Mouse (Mus musculus) adrenal gland, postnatal 4 days (tissue): Measurements from ENCODE around the gene Olfr992. TPM values are rescaled to one million over a fixed set of nuclear protein-coding genes. Genes with fewer than 3 reads are reported as not detected.
"Not testable (repeated sequence)": the region's sequence is repeated elsewhere in the genome, so short reads cannot be mapped to it uniquely, and the experiment has no call there.

Experiments
- DNase-seq, 2 experiments: peaks; one replicate each; pipeline ENCODE4 v3.0.0; 2021 to 2022; ENCODE audit warnings: low spot score in 2 of 2, mixed read lengths in 2 of 2
- long read RNA-seq, 2 experiments: library from polyadenylated mRNA; stranded (forward); transcript quantifications; one replicate each; pipeline ENCODE4 v2.0.0; 2021
- total RNA-seq, 2 experiments: library from RNA; stranded (reverse); gene quantifications; 2 replicates each; pipeline ENCODE4 v1.2.3; 2021

Olfr992 gene
- not detected for total RNA-seq
- long read RNA-seq, experiment 1, result 0 reads
- long read RNA-seq, experiment 2, result 0 reads

DNA sequence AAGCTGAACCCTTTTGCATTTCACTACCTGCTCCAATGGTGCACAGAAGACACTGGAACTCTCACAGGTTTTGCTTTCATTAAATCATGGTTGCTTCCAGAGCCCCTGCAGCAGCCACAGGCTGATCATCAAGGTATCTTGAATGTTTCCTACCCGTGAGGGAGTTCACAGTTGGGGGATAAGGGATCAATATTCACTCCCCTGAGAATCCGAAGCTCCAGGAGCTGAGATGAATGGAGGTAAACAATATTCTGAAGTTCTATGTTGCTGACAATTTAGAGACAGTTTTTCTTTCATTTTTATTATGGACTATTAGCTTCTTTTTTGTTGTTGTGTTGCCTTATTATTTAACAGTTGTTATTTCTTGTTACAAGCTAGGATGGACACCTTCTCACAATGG lies at the start of gene Olfr992:
TSS of gene Olfr992 (minus strand) at position 101 of the 400 bp plus-strand sequence.
- DNase-seq, result no peak

DNA sequence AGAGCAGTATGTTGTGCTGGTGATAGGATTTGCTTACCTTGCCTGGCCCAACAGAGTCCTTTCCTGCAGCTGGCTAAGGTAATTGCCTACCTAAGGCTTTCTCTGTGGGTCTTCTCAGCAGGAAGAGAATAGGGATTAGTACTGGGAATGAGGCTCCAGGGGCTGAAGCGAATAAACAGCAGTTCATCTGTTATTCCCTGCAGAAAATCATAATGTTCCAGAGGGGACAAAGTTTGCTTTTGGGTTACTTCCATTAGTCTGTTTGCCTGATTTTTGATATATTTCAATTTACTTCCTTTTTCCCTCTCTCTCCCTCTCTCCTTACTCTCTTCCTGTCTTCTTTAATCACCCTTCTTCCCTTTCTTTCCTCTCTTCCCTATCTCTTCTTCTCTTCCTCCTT lies 34.3 kb upstream of the Olfr992 start, which contains the start of gene Olfr995:
TSS of gene Olfr995 (minus strand) at position 101 of the 400 bp plus-strand sequence.
- DNase-seq, result no peak

DNA sequence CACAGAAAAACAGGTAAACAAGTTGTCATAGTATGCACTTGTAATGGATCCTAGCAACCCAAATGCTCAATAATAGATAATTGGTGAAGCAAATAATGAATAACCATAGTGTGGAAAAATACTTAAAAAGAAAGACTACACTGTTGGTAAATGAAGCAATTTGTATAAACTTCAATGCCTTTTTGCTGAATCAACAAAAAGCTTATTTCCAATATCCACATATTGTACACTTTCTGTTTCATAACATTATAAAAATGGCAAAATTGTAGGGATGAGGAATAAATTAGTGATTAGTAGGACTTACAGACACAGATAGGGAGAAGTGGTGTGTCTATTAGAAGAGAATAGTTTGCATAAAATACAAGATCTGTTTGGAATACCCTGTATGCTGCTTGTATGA lies 33.3 kb upstream of the Olfr992 start:
- no peak for DNase-seq

DNA sequence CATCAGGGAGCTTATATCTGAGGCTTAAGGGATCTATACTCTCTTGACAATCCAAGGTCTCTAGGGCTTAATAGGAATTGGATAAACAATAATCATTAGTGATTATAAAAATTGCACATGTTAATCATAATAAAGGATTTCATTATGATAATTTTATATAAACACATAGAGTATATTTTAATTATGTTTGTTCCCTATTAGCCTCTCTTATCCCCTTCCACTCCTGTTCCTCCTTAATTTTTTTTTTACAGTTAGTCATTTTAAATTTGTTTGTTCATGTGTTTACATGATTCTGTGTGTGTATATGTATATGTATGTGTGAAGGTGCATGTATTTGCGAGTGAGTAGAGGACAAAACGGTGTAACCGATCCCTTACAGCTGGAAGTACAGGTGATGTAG lies 27.1 kb upstream of the Olfr992 start, which contains the start of gene Olfr994:
TSS of gene Olfr994 (minus strand) at position 101 of the 400 bp plus-strand sequence.
- no peak for DNase-seq

DNA sequence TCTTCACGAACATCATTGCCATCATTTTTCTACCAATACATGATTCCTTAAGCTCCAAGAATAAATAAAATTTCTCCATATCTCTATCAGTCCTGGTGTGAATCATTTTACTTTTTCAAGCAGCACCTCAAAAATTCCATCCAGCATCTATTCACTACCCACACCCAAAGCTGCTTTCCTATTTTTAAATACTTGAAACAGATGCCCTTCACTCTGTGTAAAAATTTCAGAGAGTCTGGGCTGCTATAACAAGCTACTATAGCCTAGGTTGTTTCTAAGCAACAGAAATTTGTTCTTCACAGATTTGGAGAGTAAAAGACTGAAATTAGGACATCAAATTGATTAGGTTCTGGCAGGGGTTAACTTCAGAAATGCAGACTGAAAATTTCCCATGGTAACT lies 16.6 kb upstream of the Olfr992 start:
- DNase-seq, result no peak

DNA sequence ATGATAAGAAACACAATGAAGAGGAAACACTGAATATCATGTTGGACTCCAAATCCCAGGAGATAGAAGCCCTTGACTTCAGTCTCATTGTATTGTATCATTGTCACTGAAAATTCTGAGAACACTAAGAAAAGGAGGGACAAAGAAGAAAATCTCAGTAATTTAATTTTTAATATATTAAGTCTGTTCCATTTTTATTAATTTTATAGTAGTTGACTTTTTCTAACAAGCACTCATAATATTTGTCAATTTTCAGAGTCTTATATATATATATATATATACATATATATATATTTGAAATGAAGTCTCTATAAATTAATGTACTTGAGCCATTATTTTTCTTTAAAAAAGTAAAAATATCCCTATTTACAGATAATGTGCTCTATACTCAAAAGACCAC lies 5.5 kb upstream of the Olfr992 start, which contains the start of gene Olfr993:
TSS of gene Olfr993 (minus strand) at position 101 of the 400 bp plus-strand sequence.
- DNase-seq, result no peak

DNA sequence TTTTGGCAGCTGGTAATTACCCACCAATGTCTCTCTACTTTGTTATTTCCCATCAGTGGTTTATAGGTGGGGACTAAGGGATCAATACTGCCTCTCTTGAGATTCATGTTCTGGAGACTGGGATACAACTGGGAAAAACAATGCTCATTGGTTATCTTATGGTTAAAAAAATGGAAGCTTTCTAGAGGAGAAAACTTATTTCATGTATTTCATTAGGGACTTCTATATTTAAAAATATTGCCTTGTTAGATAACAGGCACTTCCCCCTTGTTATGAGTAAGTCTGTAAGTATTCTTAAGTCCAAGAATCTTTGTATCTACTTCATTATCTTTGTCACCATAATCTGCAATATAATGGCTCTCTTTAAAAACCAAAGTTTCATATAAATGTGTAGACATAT lies 46.1 kb downstream of the Olfr992 start, which contains the start of gene Olfr988:
TSS of gene Olfr988 (minus strand) at position 101 of the 400 bp plus-strand sequence.
- DNase-seq, result not testable (repeated sequence)

Other genes starting within 250 kb of the Olfr992 start
- 10 to 100 TPM; 13.2 to 14.9 TPM for gene Lrrc55, start 212.3 kb downstream of the Olfr992 start, total RNA-seq
- not detected for gene Olfr987, start 70.2 kb downstream of the Olfr992 start, total RNA-seq
- gene Olfr988, start 46.2 kb downstream of the Olfr992 start, total RNA-seq, result not detected
- gene Olfr993, start 5.4 kb upstream of the Olfr992 start, total RNA-seq, result not detected
- gene Olfr994, start 27.0 kb upstream of the Olfr992 start, total RNA-seq, result not detected
- gene Olfr995, start 34.2 kb upstream of the Olfr992 start, total RNA-seq, result not detected
- gene 4833423E24Rik, start 109.6 kb upstream of the Olfr992 start, total RNA-seq, result under 1 TPM; 0.34 to 0.48 TPM
- gene Olfr996, start 169.7 kb upstream of the Olfr992 start, total RNA-seq, result not detected
- not detected for gene Olfr998, start 179.5 kb upstream of the Olfr992 start, total RNA-seq
- gene Olfr1000, start 202.4 kb upstream of the Olfr992 start, total RNA-seq, result not detected
- not detected for gene Olfr1002, start 241.2 kb upstream of the Olfr992 start, total RNA-seq